Mouse (Mus musculus) kidney, postnatal 0 days (tissue): ENCODE measurements around the gene Borcs6. TPM values are rescaled to one million over a fixed set of nuclear protein-coding genes. Genes with fewer than 3 reads are reported as not detected.

ENCODE experiments used
- ATAC-seq: fragments of 200-750 bp; cut with Nextera tagmentation; replicated peaks from 2 replicates; pipeline ENCODE4 v1.8.0; 2017; ENCODE audit warnings: low read depth, moderate number of reproducible peaks, moderate TSS enrichment, moderate library complexity; ENCODE audit not compliant: low FRiP score
- DNase-seq: peaks from one replicate; pipeline ENCODE4 v3.0.0-alpha.2; 2016; ENCODE audit warnings: low spot score
- H3K27ac ChIP-seq: fragments of 300-500 bp; sonication (generic); 2 replicates; pipeline ENCODE4 v1.5.1; 2014; ENCODE audit warnings: mild to moderate bottlenecking
- H3K27me3 ChIP-seq: fragments of 300-500 bp; sonication (generic); 2 replicates; pipeline ENCODE4 v1.6.1; 2014; ENCODE audit warnings: low read length, mixed read lengths; ENCODE audit not compliant: insufficient read depth
- H3K36me3 ChIP-seq: fragments of 300-500 bp; sonication (generic); 2 replicates; pipeline ENCODE4 v1.6.1; 2014; ENCODE audit warnings: low read length, mixed read lengths; ENCODE audit not compliant: insufficient read depth
- H3K4me1 ChIP-seq: fragments of 300-500 bp; sonication (generic); replicated peaks from 2 replicates; pipeline ENCODE4 v1.6.1; 2014; ENCODE audit warnings: antibody characterized with exemption, low read length, mixed read lengths; ENCODE audit not compliant: insufficient read depth
- H3K4me2 ChIP-seq: fragments of 300-500 bp; sonication (generic); 2 replicates; pipeline ENCODE4 v1.6.1; 2014; ENCODE audit warnings: mild to moderate bottlenecking, low read length, moderate library complexity, mixed read lengths
- H3K4me3 ChIP-seq: fragments of 300-500 bp; sonication (generic); replicated peaks from 2 replicates; pipeline ENCODE4 v1.5.1; 2014; ENCODE audit warnings: low read depth, low read length
- H3K9ac ChIP-seq: fragments of 300-500 bp; sonication (generic); 2 replicates; pipeline ENCODE4 v1.6.1; 2014; ENCODE audit warnings: low read depth, low read length
- H3K9me3 ChIP-seq: fragments of 300-500 bp; sonication (generic); replicated peaks from 2 replicates; pipeline ENCODE4 v1.6.1; 2016; ENCODE audit warnings: low read length, inconsistent platforms, mixed read lengths
- CTCF ChIP-seq: IDR thresholded peaks from 2 replicates; pipeline ENCODE4 v1.5.1; 2016; ENCODE audit warnings: antibody characterized with exemption, low read depth, mild to moderate bottlenecking, moderate library complexity
- WGBS: fragments of 180-500 bp; shearing (Covaris S2); extraction: QIAGEN DNeasy Blood & Tissue Kit; methylation state at CpG from one replicate; pipeline ENCODE4 v1.1.7; 2014; 5-methylcytosine and 5-hydroxymethylcytosine counted together
- polyA plus RNA-seq: library from polyadenylated mRNA; unstranded; fragments of >200 nt; fragmentation: Nextera tagmentation; extraction: Ambion mirVana; gene quantifications from 2 replicates; pipeline ENCODE4 v1.2.1, GENCODE M21; 2015

Gene Borcs6
- polyA plus RNA-seq, 1 experiment from 2014 or later = 13.3 TPM

- DNase-seq (no peak), ATAC-seq (no peak)
- no peak overlapping the region for H3K4me3 ChIP-seq
- WGBS = 84% methylated on average over 13 of the region's 13 CpGs
- peaks cover 51% of the 10 kb centered on the region for H3K36me3 ChIP-seq
- H3K9ac ChIP-seq = no peak overlapping the region
- no peaks in the 10 kb centered on the region for H3K9me3 ChIP-seq
- no peak overlapping the region for H3K4me2 ChIP-seq
- peaks cover 4% of the 10 kb centered on the region; the same call in 1 of the 2 replicates for H3K4me1 ChIP-seq
- TF ChIP-seq CTCF = no peak
- no peaks in the 10 kb centered on the region for H3K27me3 ChIP-seq
- H3K27ac ChIP-seq = no peak overlapping the region
Observed at GRCm38 (mm10) chr11:69109032-69109900, 49.7 kb downstream of the Borcs6 start.

GRCm38 (mm10) chr11:69110319-69111046 lies 51.0 kb downstream of the Borcs6 start:
- H3K4me3 ChIP-seq = peak overlapping the region; percentile 48
- ATAC-seq (peak; percentile 51; the same call in 1 of the 2 replicates), DNase-seq (peak; percentile 86)
- H3K9me3 ChIP-seq = no peaks in the 10 kb centered on the region
- H3K36me3 ChIP-seq = peaks cover 39% of the 10 kb centered on the region
- H3K9ac ChIP-seq = no peak overlapping the region
- no peak overlapping the region for H3K27ac ChIP-seq
- peak overlapping the region; percentile 57 for H3K4me2 ChIP-seq
- no peak for TF ChIP-seq CTCF
- WGBS = 2% methylated on average over 30 of the region's 30 CpGs
- H3K27me3 ChIP-seq = no peaks in the 10 kb centered on the region
- peaks cover 4% of the 10 kb centered on the region; the same call in 1 of the 2 replicates for H3K4me1 ChIP-seq

Other genes with a start within 250 kb of the Borcs6 start
- gene Ndel1, start 187.9 kb upstream of the Borcs6 start, polyA plus RNA-seq = 86.1 and 90.9 TPM in 2 replicates
- 0.13 and 0.17 TPM in 2 replicates for gene Rnf222, start 171.2 kb upstream of the Borcs6 start, polyA plus RNA-seq
- gene Rpl26, start 158.1 kb upstream of the Borcs6 start, polyA plus RNA-seq = 1,114 and 1,312 TPM in 2 replicates
- 0.29 TPM in 1 of 2 replicates, not detected in the other for gene Odf4, start 132.6 kb upstream of the Borcs6 start, polyA plus RNA-seq
- gene Arhgef15, start 102.2 kb upstream of the Borcs6 start, polyA plus RNA-seq = 8.9 and 11.3 TPM in 2 replicates
- gene Slc25a35, start 91.6 kb upstream of the Borcs6 start, polyA plus RNA-seq = 11.1 and 11.5 TPM in 2 replicates
- 55.6 and 58.3 TPM in 2 replicates for gene Rangrf, start 84.5 kb upstream of the Borcs6 start, polyA plus RNA-seq
- 20.9 and 23.3 TPM in 2 replicates for gene Pfas, start 51.3 kb upstream of the Borcs6 start, polyA plus RNA-seq
- 27.6 and 27.7 TPM in 2 replicates for gene Ctc1, start 43.8 kb upstream of the Borcs6 start, polyA plus RNA-seq
- 49.3 and 61.1 TPM in 2 replicates for gene Aurkb, start 14.1 kb upstream of the Borcs6 start, polyA plus RNA-seq
- 60.8 and 61.3 TPM in 2 replicates for gene Tmem107, start 11.1 kb downstream of the Borcs6 start, polyA plus RNA-seq
- gene Vamp2, start 28.8 kb downstream of the Borcs6 start, polyA plus RNA-seq = 66.7 and 67.7 TPM in 2 replicates
- gene Per1, start 35.5 kb downstream of the Borcs6 start, polyA plus RNA-seq = 7.4 and 9.9 TPM in 2 replicates
- 0.42 and 0.50 TPM in 2 replicates for gene Hes7, start 60.7 kb downstream of the Borcs6 start, polyA plus RNA-seq
- gene 9130213A22Rik, start 62.9 kb downstream of the Borcs6 start, polyA plus RNA-seq = 0.25 and 0.31 TPM in 2 replicates
- gene Aloxe3, start 66.2 kb downstream of the Borcs6 start, polyA plus RNA-seq = 0.54 and 0.69 TPM in 2 replicates
- gene Alox12b, start 97.3 kb downstream of the Borcs6 start, polyA plus RNA-seq = 0.27 and 0.36 TPM in 2 replicates
- gene Alox8, start 138.1 kb downstream of the Borcs6 start, polyA plus RNA-seq = 0.17 and 0.61 TPM in 2 replicates
- 0.13 and 0.24 TPM in 2 replicates for gene Gucy2e, start 177.3 kb downstream of the Borcs6 start, polyA plus RNA-seq